Mouse (Mus musculus) liver, embryonic 14.5 days (tissue): ENCODE data around the gene Slc7a1. TPM values are rescaled to one million over a fixed set of nuclear protein-coding genes. Genes with fewer than 3 reads are reported as not detected.

ENCODE experiments used
- ATAC-seq: fragments of 200-750 bp; cut with Nextera tagmentation; 2 replicates; pipeline ENCODE4 v1.8.0; 2017; ENCODE audit warnings: moderate number of reproducible peaks, mild to moderate bottlenecking, moderate library complexity; ENCODE audit not compliant: insufficient read depth
- DNase-seq, 3 experiments: peaks; one replicate each; pipeline ENCODE4 v3.0.0-alpha.2; 2012 to 2013; ENCODE audit warnings: low read depth in 3 of 3, low spot score in 3 of 3
- H3K27ac ChIP-seq: fragments of 300-500 bp; sonication (generic); 2 replicates; pipeline ENCODE4 v1.5.1; 2014; ENCODE audit warnings: moderate library complexity, mild to moderate bottlenecking, control low read depth, inconsistent platforms
- H3K27me3 ChIP-seq: fragments of 300-500 bp; sonication (generic); 2 replicates; pipeline ENCODE4 v1.6.1; 2014; ENCODE audit warnings: mild to moderate bottlenecking, low read length, moderate library complexity; ENCODE audit not compliant: control insufficient read depth, insufficient read depth
- H3K36me3 ChIP-seq: fragments of 300-500 bp; sonication (generic); replicated peaks from 2 replicates; pipeline ENCODE4 v1.6.1; 2014; ENCODE audit warnings: low read depth; ENCODE audit not compliant: control insufficient read depth, insufficient read depth
- H3K4me1 ChIP-seq, 2 experiments: fragments of 200-500 bp in 1 of 2; fragments of 300-500 bp in 1 of 2; sonication (generic) in 1 of 2; replicated peaks; 2 replicates each; pipeline ENCODE4 v1.6.1; 2012 to 2014; ENCODE audit warnings: antibody characterized with exemption in 1 of 2, inconsistent platforms in 1 of 2, low read length in 1 of 2; ENCODE audit not compliant: control insufficient read depth in 2 of 2, insufficient read depth in 2 of 2
- H3K4me2 ChIP-seq: fragments of 300-500 bp; sonication (generic); 2 replicates; pipeline ENCODE4 v1.6.1; 2014; ENCODE audit warnings: low read depth, mild to moderate bottlenecking, control low read depth, moderate library complexity
- H3K4me3 ChIP-seq, 2 experiments: fragments of 200-500 bp in 1 of 2; fragments of 300-500 bp in 1 of 2; sonication (generic) in 1 of 2; 2 replicates each; pipeline ENCODE4 v1.5.1; 2012 to 2014; ENCODE audit warnings: low read depth in 2 of 2, low read length in 2 of 2, mild to moderate bottlenecking in 2 of 2, control low read depth in 1 of 2, inconsistent platforms in 1 of 2, moderate library complexity in 1 of 2; ENCODE audit not compliant: insufficient read depth in 1 of 2
- H3K9ac ChIP-seq: fragments of 300-500 bp; sonication (generic); replicated peaks from 2 replicates; pipeline ENCODE4 v1.6.1; 2014; ENCODE audit warnings: mild to moderate bottlenecking, control low read depth, moderate library complexity
- H3K9me3 ChIP-seq: fragments of 300-500 bp; sonication (generic); 2 replicates; pipeline ENCODE4 v1.6.1; 2016; ENCODE audit warnings: low read length, mixed read lengths; ENCODE audit not compliant: control insufficient read depth
- CTCF ChIP-seq: IDR thresholded peaks from 2 replicates; pipeline ENCODE4 v1.5.1; 2016; ENCODE audit warnings: antibody characterized with exemption, low read depth, control low read depth
- EP300 ChIP-seq: IDR thresholded peaks from 2 replicates; pipeline ENCODE4 v1.6.1; 2016; ENCODE audit warnings: antibody characterized with exemption, low read depth
- WGBS: fragments of 180-500 bp; shearing (Covaris S2); extraction: QIAGEN DNeasy Blood & Tissue Kit; methylation state at CpG from one replicate; pipeline ENCODE4 v1.1.7; 2014; ENCODE audit not compliant: insufficient replicate concordance; 5-methylcytosine and 5-hydroxymethylcytosine counted together
- polyA plus RNA-seq, 2 experiments: library from polyadenylated mRNA; depleted of rRNA in 1 of 2; stranded (reverse) in 1 of 2; unstranded in 1 of 2; fragments of >200 nt; fragmentation: Nextera tagmentation in 1 of 2; extraction: Ambion mirVana in 1 of 2; gene quantifications; 2 replicates each; pipeline versions ENCODE4 v1.2.1 to v1.2.3; 2012 to 2014

Gene Slc7a1
- polyA plus RNA-seq, 2 experiments, result 4.7 to 17.7 TPM

DNA sequence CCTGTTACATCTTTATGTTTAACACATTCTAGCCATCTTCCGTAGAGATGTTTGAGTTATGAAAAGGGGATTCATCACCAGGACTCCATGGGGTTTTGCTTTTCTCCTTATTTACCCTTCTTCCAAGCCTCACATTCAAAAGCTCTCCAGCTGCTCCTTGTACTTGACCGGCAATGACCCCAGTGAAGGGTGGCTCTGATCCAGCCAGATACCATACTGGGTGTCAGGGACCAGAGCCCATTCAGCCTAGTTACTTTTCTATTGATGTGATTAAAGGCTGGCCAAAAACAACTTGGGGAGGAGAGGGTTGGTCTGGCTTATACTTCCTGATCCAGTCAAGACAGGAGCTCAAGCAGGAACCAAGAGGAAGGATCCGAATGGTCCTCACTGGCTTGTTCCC is 116.1 kb downstream of the Slc7a1 start:
- Histone ChIP-seq H3K27me3 (no peaks in the 10 kb centered on the region), H3K36me3 (no peaks in the 10 kb centered on the region), H3K4me3 (no peak overlapping the region), H3K9me3 (no peaks in the 10 kb centered on the region), H3K4me1 (no peaks in the 10 kb centered on the region), H3K9ac (no peak overlapping the region), H3K4me2 (no peak overlapping the region), H3K27ac (no peak overlapping the region)
- ATAC-seq (no peak), DNase-seq (no peak)
- no peak for TF ChIP-seq CTCF
- TF ChIP-seq EP300, result no peak
- WGBS, result 65% methylated on average over 3 of the region's 3 CpGs

- WGBS, result 56% methylated on average over 2 of the region's 2 CpGs
These were observed 116.5 kb downstream of the Slc7a1 start for GRCm38 (mm10) chr5:148283177-148283576.

GRCm38 (mm10) chr5:148282631-148283030 is 117.1 kb downstream of the Slc7a1 start:
- no peaks in the 10 kb centered on the region for H3K27me3 ChIP-seq
- no peaks in the 10 kb centered on the region for H3K36me3 ChIP-seq
- no peak for DNase-seq
- 71% methylated on average over 5 of the region's 5 CpGs for WGBS
- H3K4me1 ChIP-seq, result no peaks in the 10 kb centered on the region
- no peaks in the 10 kb centered on the region for H3K9me3 ChIP-seq
- H3K4me3 ChIP-seq, result no peak overlapping the region
- no peak overlapping the region for H3K4me2 ChIP-seq
- ATAC-seq, result no peak
- H3K9ac ChIP-seq, result no peak overlapping the region
- no peak overlapping the region for H3K27ac ChIP-seq
- TF ChIP-seq EP300 (no peak), CTCF (no peak)

More at GRCm38 (mm10) chr5:148283177-148283576, 116.5 kb downstream of the Slc7a1 start:
- TF ChIP-seq EP300, result no peak
- no peak for TF ChIP-seq CTCF
- no peaks in the 10 kb centered on the region for H3K27me3 ChIP-seq
- H3K4me1 ChIP-seq, result no peaks in the 10 kb centered on the region
- no peaks in the 10 kb centered on the region for H3K36me3 ChIP-seq
- H3K9me3 ChIP-seq, result no peaks in the 10 kb centered on the region
- no peak overlapping the region for H3K4me3 ChIP-seq
- H3K9ac ChIP-seq, result no peak overlapping the region
- no peak for ATAC-seq
- no peak for DNase-seq
- H3K27ac ChIP-seq, result no peak overlapping the region
- no peak overlapping the region for H3K4me2 ChIP-seq

GRCm38 (mm10) chr5:148282093-148282492 is 117.6 kb downstream of the Slc7a1 start:
- no peak overlapping the region for H3K27ac ChIP-seq
- no peak for ATAC-seq
- no peak overlapping the region for H3K9ac ChIP-seq
- 63% methylated on average over 6 of the region's 6 CpGs for WGBS
- no peaks in the 10 kb centered on the region for H3K4me1 ChIP-seq
- no peaks in the 10 kb centered on the region for H3K27me3 ChIP-seq
- no peaks in the 10 kb centered on the region for H3K36me3 ChIP-seq
- H3K4me3 ChIP-seq, result no peak overlapping the region
- no peak for DNase-seq
- H3K9me3 ChIP-seq, result no peaks in the 10 kb centered on the region
- TF ChIP-seq CTCF, result no peak
- no peak for TF ChIP-seq EP300
- H3K4me2 ChIP-seq, result no peak overlapping the region

GRCm38 (mm10) chr5:148280321-148280720 is 119.4 kb downstream of the Slc7a1 start:
- DNase-seq (no peak), ATAC-seq (no peak)
- 47% methylated on average over 5 of the region's 5 CpGs for WGBS

More at GRCm38 (mm10) chr5:148280321-148280720, 119.4 kb downstream of the Slc7a1 start:
- no peak overlapping the region for H3K4me3 ChIP-seq
- no peaks in the 10 kb centered on the region for H3K4me1 ChIP-seq
- H3K4me2 ChIP-seq, result no peak overlapping the region
- H3K9me3 ChIP-seq, result no peaks in the 10 kb centered on the region
- H3K27ac ChIP-seq, result no peak overlapping the region
- H3K36me3 ChIP-seq, result no peaks in the 10 kb centered on the region
- H3K27me3 ChIP-seq, result no peaks in the 10 kb centered on the region
- no peak overlapping the region for H3K9ac ChIP-seq
- no peak for TF ChIP-seq CTCF
- TF ChIP-seq EP300, result no peak
